Mouse (Mus musculus) lung, postnatal 0 days (tissue): Measurements from ENCODE around the gene Baiap2l2.

Experiments used
- CTCF ChIP-seq: IDR thresholded peaks from 2 replicates; pipeline ENCODE4 v1.5.1; 2016; ENCODE audit warnings: antibody characterized with exemption, mild to moderate bottlenecking
- EP300 ChIP-seq: IDR thresholded peaks from 2 replicates; pipeline ENCODE4 v1.6.1; 2016; ENCODE audit warnings: antibody characterized with exemption, mild to moderate bottlenecking, control low read depth

- peak; percentile 70 for TF ChIP-seq CTCF
- TF ChIP-seq EP300: no peak
These were observed 4.5 kb downstream of the Baiap2l2 start for GRCm38 (mm10) chr15:79280850-79281249.
